Mouse (Mus musculus) hindbrain, embryonic 16.5 days (tissue): ENCODE data around the gene Zfp423. TPM values are rescaled to one million over a fixed set of nuclear protein-coding genes. Genes with fewer than 3 reads are reported as not detected.
A peak's percentile ranks its signal among the peaks of the same experiment; 100 is the strongest.

Source experiments
- ATAC-seq: fragments of 200-750 bp; cut with Nextera tagmentation; 2 replicates; pipeline ENCODE4 v1.8.0; 2017; ENCODE audit warnings: moderate TSS enrichment, moderate library complexity
- H3K27ac ChIP-seq: fragments of 300-500 bp; sonication (generic); 2 replicates; pipeline ENCODE4 v1.5.1; 2014; ENCODE audit warnings: low read depth, mild to moderate bottlenecking, control low read depth, low read length, moderate library complexity
- H3K27me3 ChIP-seq: fragments of 300-500 bp; sonication (generic); replicated peaks from 2 replicates; pipeline ENCODE4 v1.6.1; 2014; ENCODE audit warnings: low read length; ENCODE audit not compliant: control insufficient read depth, insufficient read depth
- H3K36me3 ChIP-seq: fragments of 300-500 bp; sonication (generic); 2 replicates; pipeline ENCODE4 v1.6.1; 2014; ENCODE audit warnings: mild to moderate bottlenecking, low read length, moderate library complexity, mixed read lengths; ENCODE audit not compliant: control insufficient read depth, insufficient read depth
- H3K4me1 ChIP-seq: fragments of 300-500 bp; sonication (generic); 2 replicates; pipeline ENCODE4 v1.6.1; 2014; ENCODE audit warnings: low read depth, low read length; ENCODE audit not compliant: control insufficient read depth, insufficient read depth
- H3K4me2 ChIP-seq: fragments of 300-500 bp; sonication (generic); 2 replicates; pipeline ENCODE4 v1.6.1; 2014; ENCODE audit warnings: mild to moderate bottlenecking, low read length, control low read depth, moderate library complexity
- H3K4me3 ChIP-seq: fragments of 300-500 bp; sonication (generic); 2 replicates; pipeline ENCODE4 v1.5.1; 2014; ENCODE audit warnings: mild to moderate bottlenecking, low read length, control low read depth, moderate library complexity
- H3K9ac ChIP-seq: fragments of 300-500 bp; sonication (generic); 2 replicates; pipeline ENCODE4 v1.6.1; 2014; ENCODE audit warnings: low read depth, mild to moderate bottlenecking, control low read depth, low read length, moderate library complexity
- H3K9me3 ChIP-seq: fragments of 300-500 bp; sonication (generic); 2 replicates; pipeline ENCODE4 v1.6.1; 2014; ENCODE audit warnings: mild to moderate bottlenecking, low read length, moderate library complexity; ENCODE audit not compliant: control insufficient read depth
- WGBS: fragments of 180-500 bp; shearing (Covaris S2); extraction: QIAGEN DNeasy Blood & Tissue Kit; methylation state at CpG from one replicate; pipeline ENCODE4 v1.1.7; 2014; 5-methylcytosine and 5-hydroxymethylcytosine counted together
- polyA plus RNA-seq: library from polyadenylated mRNA; unstranded; fragments of >200 nt; fragmentation: Nextera tagmentation; extraction: Ambion mirVana; gene quantifications from 2 replicates; pipeline ENCODE4 v1.2.1, GENCODE M21; 2015

Gene Zfp423
- polyA plus RNA-seq, 1 experiment from 2014 or later = 21.6 TPM

GRCm38 (mm10) chr8:87800121-87800520 is 159.3 kb downstream of the Zfp423 start:
- Histone ChIP-seq H3K4me1 (peaks cover 13% of the 10 kb centered on the region), H3K4me3 (no peak overlapping the region), H3K9me3 (no peaks in the 10 kb centered on the region), H3K36me3 (no peaks in the 10 kb centered on the region), H3K27me3 (no peaks in the 10 kb centered on the region), H3K9ac (no peak overlapping the region), H3K27ac (no peak overlapping the region), H3K4me2 (no peak overlapping the region)
- WGBS = 78% methylated on average over 11 of the region's 11 CpGs
- ATAC-seq = no peak

- Histone ChIP-seq H3K27ac (no peak overlapping the region), H3K4me1 (no peaks in the 10 kb centered on the region; the same call in 1 of the 2 replicates), H3K27me3 (no peaks in the 10 kb centered on the region), H3K4me3 (no peak overlapping the region), H3K36me3 (no peaks in the 10 kb centered on the region), H3K9ac (no peak overlapping the region), H3K4me2 (no peak overlapping the region), H3K9me3 (no peaks in the 10 kb centered on the region)
- 74% methylated on average over 7 of the region's 7 CpGs for WGBS
- no peak for ATAC-seq
These were observed 163.2 kb downstream of the Zfp423 start for GRCm38 (mm10) chr8:87796234-87796633.

GRCm38 (mm10) chr8:87794639-87795038 is 164.8 kb downstream of the Zfp423 start:
- no peak overlapping the region for H3K27ac ChIP-seq
- H3K36me3 ChIP-seq = no peaks in the 10 kb centered on the region
- no peak overlapping the region for H3K4me3 ChIP-seq
- ATAC-seq = no peak
- H3K9me3 ChIP-seq = no peaks in the 10 kb centered on the region
- no peak overlapping the region for H3K4me2 ChIP-seq
- no peak overlapping the region for H3K9ac ChIP-seq
- no peaks in the 10 kb centered on the region for H3K27me3 ChIP-seq
- 57% methylated on average over 10 of the region's 10 CpGs for whole genome bisulfite sequencing
- no peaks in the 10 kb centered on the region; the same call in 1 of the 2 replicates for H3K4me1 ChIP-seq

GRCm38 (mm10) chr8:87791103-87791502 is 168.3 kb downstream of the Zfp423 start:
- Histone ChIP-seq H3K4me2 (no peak overlapping the region), H3K4me1 (no peaks in the 10 kb centered on the region; the same call in 1 of the 2 replicates), H3K36me3 (no peaks in the 10 kb centered on the region), H3K27me3 (no peaks in the 10 kb centered on the region), H3K9me3 (no peaks in the 10 kb centered on the region), H3K9ac (no peak overlapping the region), H3K27ac (no peak overlapping the region), H3K4me3 (no peak overlapping the region)
- 88% methylated on average over 6 of the region's 6 CpGs for WGBS
- no peak for ATAC-seq

GRCm38 (mm10) chr8:87784641-87785439 is 174.6 kb downstream of the Zfp423 start:
- Histone ChIP-seq H3K4me2 (no peak overlapping the region), H3K9ac (no peak overlapping the region)

GRCm38 (mm10) chr8:87784227-87784626 is 175.2 kb downstream of the Zfp423 start:
- H3K27ac ChIP-seq = peak overlapping the region; percentile 25; the same call in 1 of the 2 replicates
- peaks cover 10% of the 10 kb centered on the region for H3K36me3 ChIP-seq
- H3K4me1 ChIP-seq = peaks cover 19% of the 10 kb centered on the region
- H3K27me3 ChIP-seq = no peaks in the 10 kb centered on the region
- H3K9me3 ChIP-seq = no peaks in the 10 kb centered on the region
- 14% methylated on average over 13 of the region's 13 CpGs for WGBS
- no peak overlapping the region for H3K4me3 ChIP-seq
- H3K4me2 ChIP-seq = peak overlapping the region; percentile 16
- peak overlapping the region; percentile 24; the same call in 1 of the 2 replicates for H3K9ac ChIP-seq
- no peak for ATAC-seq

More at GRCm38 (mm10) chr8:87784641-87785439, 174.6 kb downstream of the Zfp423 start:
- H3K9me3 ChIP-seq = no peaks in the 10 kb centered on the region
- WGBS = 47% methylated on average over 13 of the region's 13 CpGs
- peaks cover 19% of the 10 kb centered on the region for H3K4me1 ChIP-seq
- ATAC-seq = no peak
- peaks cover 10% of the 10 kb centered on the region for H3K36me3 ChIP-seq
- no peaks in the 10 kb centered on the region for H3K27me3 ChIP-seq
- no peak overlapping the region for H3K4me3 ChIP-seq
- H3K27ac ChIP-seq = no peak overlapping the region

GRCm38 (mm10) chr8:87783198-87783597 is 176.2 kb downstream of the Zfp423 start:
- H3K36me3 ChIP-seq = peaks cover 10% of the 10 kb centered on the region
- no peak overlapping the region for H3K4me2 ChIP-seq
- H3K4me1 ChIP-seq = peaks cover 21% of the 10 kb centered on the region
- WGBS = 69% methylated on average over 15 of the region's 15 CpGs
- H3K9me3 ChIP-seq = no peaks in the 10 kb centered on the region
- no peak overlapping the region for H3K9ac ChIP-seq
- no peaks in the 10 kb centered on the region for H3K27me3 ChIP-seq
- H3K4me3 ChIP-seq = no peak overlapping the region
- no peak for ATAC-seq
- H3K27ac ChIP-seq = no peak overlapping the region

GRCm38 (mm10) chr8:87777586-87777985 is 181.8 kb downstream of the Zfp423 start:
- no peaks in the 10 kb centered on the region for H3K27me3 ChIP-seq
- 19% methylated on average over 8 of the region's 8 CpGs for WGBS
- peaks cover 12% of the 10 kb centered on the region for H3K4me1 ChIP-seq
- H3K36me3 ChIP-seq = peaks cover 10% of the 10 kb centered on the region
- no peak overlapping the region for H3K4me2 ChIP-seq
- no peak overlapping the region for H3K4me3 ChIP-seq
- no peak; the same call in 1 of the 2 replicates for ATAC-seq
- H3K9me3 ChIP-seq = no peaks in the 10 kb centered on the region
- H3K9ac ChIP-seq = no peak overlapping the region
- H3K27ac ChIP-seq = no peak overlapping the region

- H3K27me3 ChIP-seq = no peaks in the 10 kb centered on the region
- no peak overlapping the region for H3K9ac ChIP-seq
- no peak for ATAC-seq
- no peak overlapping the region for H3K4me3 ChIP-seq
- H3K4me1 ChIP-seq = peaks cover 12% of the 10 kb centered on the region
- no peaks in the 10 kb centered on the region for H3K36me3 ChIP-seq
- no peak overlapping the region for H3K27ac ChIP-seq
- WGBS = 81% methylated on average over 3 of the region's 3 CpGs
- H3K9me3 ChIP-seq = no peaks in the 10 kb centered on the region
- no peak overlapping the region for H3K4me2 ChIP-seq
These were observed 183.5 kb downstream of the Zfp423 start for GRCm38 (mm10) chr8:87775889-87776288.
